Mouse (Mus musculus) intestine, embryonic 15.5 days (tissue): Measurements from ENCODE around the gene Zfp598. TPM values are rescaled to one million over a fixed set of nuclear protein-coding genes. Genes with fewer than 3 reads are reported as not detected.
"Not testable (repeated sequence)": the region's sequence is repeated elsewhere in the genome, so short reads cannot be mapped to it uniquely, and the experiment has no call there.

Experiments
- ATAC-seq: fragments of 200-750 bp; cut with Nextera tagmentation; 2 replicates; pipeline ENCODE4 v1.8.0; 2017; ENCODE audit warnings: moderate TSS enrichment, moderate library complexity
- H3K27ac ChIP-seq: fragments of 300-500 bp; sonication (generic); 2 replicates; pipeline ENCODE4 v1.5.1; 2015; ENCODE audit warnings: mild to moderate bottlenecking, inconsistent platforms
- H3K27me3 ChIP-seq: fragments of 300-500 bp; sonication (generic); replicated peaks from 2 replicates; pipeline ENCODE4 v1.6.1; 2015; ENCODE audit warnings: inconsistent platforms
- H3K36me3 ChIP-seq: fragments of 300-500 bp; sonication (generic); 2 replicates; pipeline ENCODE4 v1.6.1; 2015; ENCODE audit warnings: inconsistent platforms
- H3K4me1 ChIP-seq: fragments of 300-500 bp; sonication (generic); replicated peaks from 2 replicates; pipeline ENCODE4 v1.6.1; 2015; ENCODE audit warnings: inconsistent platforms
- H3K4me2 ChIP-seq: fragments of 300-500 bp; sonication (generic); replicated peaks from 2 replicates; pipeline ENCODE4 v1.6.1; 2015; ENCODE audit warnings: mild to moderate bottlenecking, inconsistent platforms
- H3K4me3 ChIP-seq: fragments of 300-500 bp; sonication (generic); replicated peaks from 2 replicates; pipeline ENCODE4 v1.5.1; 2015; ENCODE audit warnings: inconsistent platforms
- H3K9ac ChIP-seq: fragments of 300-500 bp; sonication (generic); 2 replicates; pipeline ENCODE4 v1.6.1; 2015; ENCODE audit warnings: inconsistent platforms
- H3K9me3 ChIP-seq: fragments of 300-500 bp; sonication (generic); 2 replicates; pipeline ENCODE4 v1.6.1; 2016; ENCODE audit warnings: inconsistent platforms
- WGBS: fragments of 180-500 bp; shearing (Covaris S2); methylation state at CpG from one replicate; pipeline ENCODE4 v1.1.7; 2015; 5-methylcytosine and 5-hydroxymethylcytosine counted together
- polyA plus RNA-seq: library from polyadenylated mRNA; unstranded; fragments of >200 nt; fragmentation: Nextera tagmentation; extraction: Ambion mirVana; gene quantifications from 2 replicates; pipeline ENCODE4 v1.2.1, GENCODE M21; 2015

Zfp598 gene
- polyA plus RNA-seq, 1 experiment from 2014 or later: 20.0 TPM

- H3K9me3 ChIP-seq: no peaks in the 10 kb centered on the region
- no peaks in the 10 kb centered on the region for H3K27me3 ChIP-seq
- 1% methylated on average over 35 of the region's 35 CpGs for WGBS
- peak; percentile 65 for ATAC-seq
- peak overlapping the region; percentile 82 for H3K9ac ChIP-seq
- peak overlapping the region; percentile 72 for H3K4me3 ChIP-seq
- peak overlapping the region; percentile 65 for H3K27ac ChIP-seq
- H3K4me2 ChIP-seq: peak overlapping the region; percentile 99
- H3K36me3 ChIP-seq: no peaks in the 10 kb centered on the region
- H3K4me1 ChIP-seq: peaks cover 32% of the 10 kb centered on the region
These were observed 19.9 kb upstream of the Zfp598 start for GRCm38 (mm10) chr17:24649581-24650069.

- under 1% methylated on average over 37 of the region's 41 CpGs for WGBS
- H3K27me3 ChIP-seq: no peaks in the 10 kb centered on the region
- H3K4me3 ChIP-seq: peak within 1 kb of the TSS; percentile 72
- peak within 1 kb of the TSS; percentile 82 for H3K9ac ChIP-seq
- H3K4me2 ChIP-seq: peak within 1 kb of the TSS; percentile 99
- ATAC-seq: peak; percentile 83
- peak within 1 kb of the TSS; percentile 65 for H3K27ac ChIP-seq
- no peaks in the 10 kb centered on the region for H3K9me3 ChIP-seq
- no peaks in the 10 kb centered on the region for H3K36me3 ChIP-seq
- H3K4me1 ChIP-seq: peaks cover 26% of the 10 kb centered on the region
These were observed 19.3 kb upstream of the Zfp598 start, which contains the start of gene Slc9a3r2 for GRCm38 (mm10) chr17:24650070-24650616. TSS of gene Slc9a3r2 (minus strand) at chr17:24650327.

- Histone ChIP-seq H3K27me3 (no peaks in the 10 kb centered on the region), H3K9ac (no peak overlapping the region), H3K4me3 (peak overlapping the region; percentile 72; the same call in 1 of the 2 replicates)
These were observed 18.7 kb upstream of the Zfp598 start for GRCm38 (mm10) chr17:24650766-24651165.

GRCm38 (mm10) chr17:24651835-24652234 lies 17.7 kb upstream of the Zfp598 start:
- ATAC-seq: no peak
- H3K27ac ChIP-seq: no peak overlapping the region
- no peak overlapping the region for H3K4me2 ChIP-seq
- peaks cover 23% of the 10 kb centered on the region for H3K4me1 ChIP-seq
- H3K27me3 ChIP-seq: 0 out of 2 replicates have a peak, but pooled peaks cover under 1% of the 10 kb centered on the region
- no peak overlapping the region for H3K9ac ChIP-seq
- WGBS: 67% methylated on average over 3 of the region's 3 CpGs
- no peaks in the 10 kb centered on the region for H3K9me3 ChIP-seq
- no peak overlapping the region for H3K4me3 ChIP-seq
- no peaks in the 10 kb centered on the region for H3K36me3 ChIP-seq

More at GRCm38 (mm10) chr17:24650766-24651165, 18.7 kb upstream of the Zfp598 start:
- no peak for ATAC-seq
- 73% methylated on average over 4 of the region's 4 CpGs for WGBS
- Histone ChIP-seq H3K9me3 (no peaks in the 10 kb centered on the region), H3K4me1 (peaks cover 23% of the 10 kb centered on the region), H3K4me2 (no peak overlapping the region; the same call in 1 of the 2 replicates), H3K27ac (no peak overlapping the region), H3K36me3 (no peaks in the 10 kb centered on the region)

- Histone ChIP-seq H3K36me3 (no peaks in the 10 kb centered on the region), H3K27ac (no peak overlapping the region), H3K4me1 (peaks cover 24% of the 10 kb centered on the region), H3K4me3 (peak overlapping the region; percentile 25; the same call in 1 of the 2 replicates), H3K9me3 (no peaks in the 10 kb centered on the region), H3K27me3 (peaks cover 23% of the 10 kb centered on the region), H3K4me2 (peak overlapping the region; percentile 64), H3K9ac (no peak overlapping the region)
- WGBS: 5% methylated on average over 19 of the region's 19 CpGs
- ATAC-seq: peak; percentile 58
These were observed 15.3 kb upstream of the Zfp598 start for GRCm38 (mm10) chr17:24653967-24654710.

GRCm38 (mm10) chr17:24654969-24655368 lies 14.5 kb upstream of the Zfp598 start:
- H3K9ac ChIP-seq: no peak overlapping the region
- no peaks in the 10 kb centered on the region for H3K9me3 ChIP-seq
- H3K4me2 ChIP-seq: no peak overlapping the region
- H3K27ac ChIP-seq: no peak overlapping the region
- 69% methylated on average over 4 of the region's 4 CpGs for WGBS
- H3K4me1 ChIP-seq: peaks cover 17% of the 10 kb centered on the region
- ATAC-seq: no peak
- H3K36me3 ChIP-seq: no peaks in the 10 kb centered on the region
- no peak overlapping the region for H3K4me3 ChIP-seq
- peaks cover 30% of the 10 kb centered on the region for H3K27me3 ChIP-seq

- peak within 1 kb of the TSS; percentile 96 for H3K4me2 ChIP-seq
- WGBS: 2% methylated on average over 47 of the region's 47 CpGs
- peaks cover 40% of the 10 kb centered on the region for H3K27me3 ChIP-seq
- H3K9ac ChIP-seq: peak within 1 kb of the TSS; percentile 62
- H3K27ac ChIP-seq: no peak within 1 kb of the TSS
- peaks cover 12% of the 10 kb centered on the region for H3K4me1 ChIP-seq
- H3K4me3 ChIP-seq: peak within 1 kb of the TSS; percentile 43
- H3K9me3 ChIP-seq: no peaks in the 10 kb centered on the region
- peak; percentile 52 for ATAC-seq
- H3K36me3 ChIP-seq: no peaks in the 10 kb centered on the region
These were observed 11.3 kb upstream of the Zfp598 start, which contains the start of gene Npw for GRCm38 (mm10) chr17:24658017-24658758. TSS of gene Npw (minus strand) at chr17:24658457.

GRCm38 (mm10) chr17:24667011-24667410 lies 2.5 kb upstream of the Zfp598 start:
- not testable (repeated sequence) for H3K27ac ChIP-seq, H3K9ac ChIP-seq, H3K27me3 ChIP-seq, H3K4me3 ChIP-seq, H3K36me3 ChIP-seq, H3K9me3 ChIP-seq, ATAC-seq, H3K4me2 ChIP-seq
- peaks cover 24% of the 10 kb centered on the region for H3K4me1 ChIP-seq
- 54% methylated on average over 7 of the region's 7 CpGs for WGBS

GRCm38 (mm10) chr17:24667416-24667815 lies 2.1 kb upstream of the Zfp598 start:
- H3K9ac ChIP-seq: no peak overlapping the region
- H3K4me1 ChIP-seq: peaks cover 28% of the 10 kb centered on the region
- no peak overlapping the region for H3K27ac ChIP-seq
- no peaks in the 10 kb centered on the region for H3K9me3 ChIP-seq
- H3K4me2 ChIP-seq: no peak overlapping the region
- ATAC-seq: no peak
- 26% methylated on average over 6 of the region's 6 CpGs for WGBS
- H3K36me3 ChIP-seq: no peaks in the 10 kb centered on the region
- no peaks in the 10 kb centered on the region for H3K27me3 ChIP-seq
- no peak overlapping the region for H3K4me3 ChIP-seq

- Histone ChIP-seq H3K9ac (peak overlapping the region; percentile 98), H3K4me2 (peak overlapping the region; percentile 61), H3K4me3 (peak overlapping the region; percentile 96), H3K27ac (peak overlapping the region; percentile 13; the same call in 1 of the 2 replicates), H3K4me1 (peaks cover 28% of the 10 kb centered on the region)
- not testable (repeated sequence) for H3K27me3 ChIP-seq, H3K36me3 ChIP-seq, H3K9me3 ChIP-seq
- WGBS: 7% methylated on average over 15 of the region's 15 CpGs
- ATAC-seq: peak; percentile 6
These were observed 308 bp upstream of the Zfp598 start for GRCm38 (mm10) chr17:24669214-24669544.

GRCm38 (mm10) chr17:24670246-24670844 lies 858 bp downstream of the Zfp598 start:
- Histone ChIP-seq H3K27ac (peak overlapping the region; percentile 83; the same call in 1 of the 2 replicates), H3K4me1 (peaks cover 28% of the 10 kb centered on the region), H3K9me3 (no peaks in the 10 kb centered on the region), H3K4me3 (peak overlapping the region; percentile 96), H3K9ac (peak overlapping the region; percentile 98), H3K27me3 (no peaks in the 10 kb centered on the region), H3K4me2 (peak overlapping the region; percentile 61), H3K36me3 (no peaks in the 10 kb centered on the region)
- ATAC-seq: no peak
- WGBS: 7% methylated on average over 8 of the region's 8 CpGs
